Mouse (Mus musculus): Measurements from ENCODE around the gene Olfr406. TPM values are rescaled to one million over a fixed set of nuclear protein-coding genes. Genes with fewer than 3 reads are reported as not detected.

The Olfr406 gene
- not detected for total RNA-seq (2021)
- long read RNA-seq, experiment 1, result 0 reads
- long read RNA-seq, experiment 2, result 0 reads

- intact Hi-C loops (cut with DNase I), result no loop called here
- DNase-seq, result no peak
Measured at GRCm38 (mm10) chr11:74259508-74259907, at the start of gene Olfr406. TSS of gene Olfr406 (plus strand) at chr11:74259808.

DNA sequence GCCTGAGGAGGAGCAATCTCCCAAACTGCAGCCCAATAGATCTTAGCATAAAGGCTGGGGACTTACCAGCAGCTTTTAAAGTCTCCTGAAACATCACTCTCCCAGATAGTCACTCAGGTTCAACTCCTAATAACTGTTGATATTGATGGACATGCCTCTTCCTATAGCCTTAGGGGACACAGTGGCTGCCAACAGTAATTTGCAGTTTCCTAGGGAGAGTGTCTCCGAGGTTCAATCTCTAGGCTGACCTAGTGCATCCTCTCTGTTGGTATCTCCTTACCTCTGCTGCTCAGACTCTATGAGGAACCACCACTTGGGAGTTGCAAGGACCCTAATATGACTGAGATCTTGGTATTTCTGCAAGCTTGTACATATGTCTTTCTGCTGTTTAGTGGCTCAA, 48.3 kb upstream of the Olfr406 start, which contains the start of gene Olfr43:
TSS of gene Olfr43 (minus strand) at position 101 of the 400 bp plus-strand sequence.
- no peak for DNase-seq
- intact Hi-C loops (cut with DNase I), result no loop called here

DNA sequence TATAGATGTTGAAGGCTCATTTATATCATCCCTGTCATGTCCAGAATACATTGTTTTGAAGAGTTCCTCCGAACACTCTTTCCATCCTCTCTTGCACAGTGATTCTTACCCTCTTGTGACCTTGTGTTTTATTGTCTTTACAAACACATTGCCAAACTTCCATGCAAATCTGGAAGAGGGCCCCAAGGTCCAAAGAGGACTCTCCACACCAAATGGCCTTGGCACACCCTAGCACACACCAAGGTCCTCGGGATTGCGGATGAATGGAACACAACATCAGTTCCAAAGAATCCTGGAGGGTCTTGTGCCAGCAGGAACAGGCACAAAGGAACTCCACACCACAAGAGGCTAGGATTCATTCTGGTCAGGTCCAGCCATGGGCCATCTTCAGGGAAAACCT, 18.4 kb upstream of the Olfr406 start:
- no peak for DNase-seq
- intact Hi-C loops (cut with DNase I), result no loop called here

- no peak for DNase-seq
- intact Hi-C loops (cut with DNase I), result no loop called here
Measured at GRCm38 (mm10) chr11:74283436-74283835, 23.8 kb downstream of the Olfr406 start, which contains the start of gene Olfr59. TSS of gene Olfr59 (plus strand) at chr11:74283736.

GRCm38 (mm10) chr11:74287256-74287655, 27.6 kb downstream of the Olfr406 start:
- DNase-seq, result no peak
- intact Hi-C loops (cut with DNase I), result no loop called here

Other genes starting within 250 kb of the Olfr406 start
- not detected for gene Olfr139, start 203.3 kb upstream of the Olfr406 start, total RNA-seq (2021)
- not detected for gene Olfr399, start 203.2 kb upstream of the Olfr406 start, total RNA-seq (2021)
- not detected for gene Zfp616, start 189.9 kb upstream of the Olfr406 start, total RNA-seq (2021)
- not detected for gene Olfr401, start 146.1 kb upstream of the Olfr406 start, total RNA-seq (2021)
- gene Olfr402, start 106.3 kb upstream of the Olfr406 start, total RNA-seq (2021), result not detected
- gene Olfr403, start 73.6 kb upstream of the Olfr406 start, total RNA-seq (2021), result not detected
- not detected for gene Olfr43, start 48.4 kb upstream of the Olfr406 start, total RNA-seq (2021)
- gene Olfr59, start 23.9 kb downstream of the Olfr406 start, total RNA-seq (2021), result not detected
- not detected for gene Olfr410, start 78.2 kb downstream of the Olfr406 start, total RNA-seq (2021)
- not detected for gene Olfr411, start 92.8 kb downstream of the Olfr406 start, total RNA-seq (2021)
- gene Olfr412, start 102.3 kb downstream of the Olfr406 start, total RNA-seq (2021), result not detected